Mouse (Mus musculus) forebrain, embryonic 10.5 days (tissue): Measurements from ENCODE around the gene Mrgprf. TPM values are rescaled to one million over a fixed set of nuclear protein-coding genes. Genes with fewer than 3 reads are reported as not detected.

ENCODE experiments used
- DNase-seq: peaks from one replicate; pipeline ENCODE4 v3.0.0-alpha.2; 2017; ENCODE audit warnings: low spot score; ENCODE audit errors: extremely low spot score
- H3K27ac ChIP-seq: fragments of 300-500 bp; sonication (generic); 2 replicates; pipeline ENCODE4 v1.5.1; 2016; ENCODE audit warnings: mild to moderate bottlenecking
- H3K27me3 ChIP-seq: fragments of 300-500 bp; sonication (generic); 2 replicates; pipeline ENCODE4 v1.6.1; 2016; ENCODE audit warnings: mild to moderate bottlenecking; ENCODE audit not compliant: poor library complexity, severe bottlenecking
- H3K36me3 ChIP-seq: fragments of 300-500 bp; sonication (generic); replicated peaks from 2 replicates; pipeline ENCODE4 v1.6.1; 2016; ENCODE audit warnings: mild to moderate bottlenecking, moderate library complexity
- H3K4me1 ChIP-seq: fragments of 300-500 bp; sonication (generic); 2 replicates; pipeline ENCODE4 v1.6.1; 2016
- H3K4me3 ChIP-seq: fragments of 300-500 bp; sonication (generic); 2 replicates; pipeline ENCODE4 v1.5.1; 2016; ENCODE audit warnings: mild to moderate bottlenecking, moderate library complexity
- H3K9me3 ChIP-seq: fragments of 300-500 bp; sonication (generic); 2 replicates; pipeline ENCODE4 v1.6.1; 2016; ENCODE audit warnings: mild to moderate bottlenecking, moderate library complexity
- WGBS: fragments of 180-500 bp; shearing (Covaris S2); methylation state at CpG from one replicate; pipeline ENCODE4 v1.1.7; 2016; 5-methylcytosine and 5-hydroxymethylcytosine counted together
- polyA plus RNA-seq: library from polyadenylated mRNA; unstranded; fragments of >200 nt; fragmentation: Nextera tagmentation; extraction: Ambion mirVana; gene quantifications from 2 replicates; pipeline ENCODE4 v1.2.1, GENCODE M21; 2016

Mrgprf gene
- polyA plus RNA-seq, 1 experiment from 2014 or later = 0.09 TPM

GRCm38 (mm10) chr7:145304153-145304552 is 3.5 kb downstream of the Mrgprf start:
- no peak for DNase-seq
- H3K36me3 ChIP-seq = no peaks in the 10 kb centered on the region
- H3K4me3 ChIP-seq = no peak overlapping the region
- H3K9me3 ChIP-seq = no peaks in the 10 kb centered on the region
- H3K27me3 ChIP-seq = peaks cover 7% of the 10 kb centered on the region; the same call in 1 of the 2 replicates
- H3K4me1 ChIP-seq = peaks cover 40% of the 10 kb centered on the region
- WGBS = 78% methylated on average over 2 of the region's 2 CpGs
- H3K27ac ChIP-seq = no peak overlapping the region

GRCm38 (mm10) chr7:145307636-145308035 is 7.0 kb downstream of the Mrgprf start:
- 87% methylated on average over 10 of the region's 10 CpGs for WGBS
- Histone ChIP-seq H3K4me1 (peaks cover 17% of the 10 kb centered on the region), H3K4me3 (no peak overlapping the region), H3K27ac (no peak overlapping the region), H3K36me3 (no peaks in the 10 kb centered on the region), H3K9me3 (no peaks in the 10 kb centered on the region), H3K27me3 (peaks cover 7% of the 10 kb centered on the region; the same call in 1 of the 2 replicates)
- DNase-seq = no peak

- no peaks in the 10 kb centered on the region for H3K9me3 ChIP-seq
- H3K27me3 ChIP-seq = peaks cover 7% of the 10 kb centered on the region; the same call in 1 of the 2 replicates
- peaks cover 12% of the 10 kb centered on the region for H3K4me1 ChIP-seq
- DNase-seq = no peak
- no peak overlapping the region for H3K4me3 ChIP-seq
- peak overlapping the region; percentile 48; the same call in 1 of the 2 replicates for H3K27ac ChIP-seq
- H3K36me3 ChIP-seq = no peaks in the 10 kb centered on the region
- 84% methylated on average over 30 of the region's 30 CpGs for WGBS
These were observed 7.5 kb downstream of the Mrgprf start for GRCm38 (mm10) chr7:145308061-145308675.

GRCm38 (mm10) chr7:145308866-145309265 is 8.2 kb downstream of the Mrgprf start:
- Histone ChIP-seq H3K4me1 (0 out of 2 replicates have a peak, but pooled peaks cover 10% of the 10 kb centered on the region), H3K27ac (no peak overlapping the region)

GRCm38 (mm10) chr7:145309877-145310276 is 9.2 kb downstream of the Mrgprf start:
- 77% methylated on average over 1 of the region's 1 CpGs for WGBS
- DNase-seq = no peak
- no peaks in the 10 kb centered on the region for H3K9me3 ChIP-seq
- no peak overlapping the region for H3K4me3 ChIP-seq
- peaks cover 7% of the 10 kb centered on the region; the same call in 1 of the 2 replicates for H3K27me3 ChIP-seq
- 0 out of 2 replicates have a peak, but pooled peaks cover 10% of the 10 kb centered on the region for H3K4me1 ChIP-seq
- H3K27ac ChIP-seq = no peak overlapping the region
- H3K36me3 ChIP-seq = no peaks in the 10 kb centered on the region

More at GRCm38 (mm10) chr7:145308866-145309265, 8.2 kb downstream of the Mrgprf start:
- H3K4me3 ChIP-seq = no peak overlapping the region
- peaks cover 7% of the 10 kb centered on the region; the same call in 1 of the 2 replicates for H3K27me3 ChIP-seq
- H3K36me3 ChIP-seq = no peaks in the 10 kb centered on the region
- DNase-seq = no peak
- H3K9me3 ChIP-seq = no peaks in the 10 kb centered on the region
- WGBS = 87% methylated on average over 4 of the region's 4 CpGs

- no peak for DNase-seq
- 0 out of 2 replicates have a peak, but pooled peaks cover 10% of the 10 kb centered on the region for H3K4me1 ChIP-seq
- H3K27me3 ChIP-seq = peaks cover 7% of the 10 kb centered on the region; the same call in 1 of the 2 replicates
- no peak overlapping the region for H3K27ac ChIP-seq
- H3K9me3 ChIP-seq = no peaks in the 10 kb centered on the region
- no peaks in the 10 kb centered on the region for H3K36me3 ChIP-seq
- H3K4me3 ChIP-seq = no peak overlapping the region
- WGBS = 84% methylated on average over 5 of the region's 5 CpGs
These were observed 9.9 kb downstream of the Mrgprf start for GRCm38 (mm10) chr7:145310526-145310925.

DNA sequence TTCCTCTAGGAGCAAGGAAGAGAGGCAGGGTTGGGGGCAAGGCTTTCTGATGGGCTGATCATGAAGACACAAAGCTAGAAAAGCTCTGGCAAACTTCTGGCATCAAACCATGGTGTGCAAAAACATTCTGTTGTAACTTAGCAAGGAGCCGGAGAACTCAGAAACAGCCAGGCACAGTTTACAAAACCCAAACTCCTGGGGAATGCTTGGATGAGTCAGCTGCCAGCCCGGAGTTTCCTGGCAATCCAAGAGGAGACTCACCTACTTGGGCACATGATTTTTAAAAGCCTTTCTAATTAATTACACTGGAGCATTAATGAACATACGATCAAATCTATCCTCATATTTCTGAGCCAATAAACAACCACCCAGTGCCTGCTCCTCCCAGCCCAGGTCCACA is 11.5 kb downstream of the Mrgprf start:
- 93% methylated on average over 3 of the region's 3 CpGs for WGBS
- 0 out of 2 replicates have a peak, but pooled peaks cover 10% of the 10 kb centered on the region for H3K4me1 ChIP-seq
- H3K36me3 ChIP-seq = no peaks in the 10 kb centered on the region
- H3K9me3 ChIP-seq = no peaks in the 10 kb centered on the region
- peaks cover 7% of the 10 kb centered on the region; the same call in 1 of the 2 replicates for H3K27me3 ChIP-seq
- no peak overlapping the region for H3K4me3 ChIP-seq
- H3K27ac ChIP-seq = no peak overlapping the region
- no peak for DNase-seq

DNA sequence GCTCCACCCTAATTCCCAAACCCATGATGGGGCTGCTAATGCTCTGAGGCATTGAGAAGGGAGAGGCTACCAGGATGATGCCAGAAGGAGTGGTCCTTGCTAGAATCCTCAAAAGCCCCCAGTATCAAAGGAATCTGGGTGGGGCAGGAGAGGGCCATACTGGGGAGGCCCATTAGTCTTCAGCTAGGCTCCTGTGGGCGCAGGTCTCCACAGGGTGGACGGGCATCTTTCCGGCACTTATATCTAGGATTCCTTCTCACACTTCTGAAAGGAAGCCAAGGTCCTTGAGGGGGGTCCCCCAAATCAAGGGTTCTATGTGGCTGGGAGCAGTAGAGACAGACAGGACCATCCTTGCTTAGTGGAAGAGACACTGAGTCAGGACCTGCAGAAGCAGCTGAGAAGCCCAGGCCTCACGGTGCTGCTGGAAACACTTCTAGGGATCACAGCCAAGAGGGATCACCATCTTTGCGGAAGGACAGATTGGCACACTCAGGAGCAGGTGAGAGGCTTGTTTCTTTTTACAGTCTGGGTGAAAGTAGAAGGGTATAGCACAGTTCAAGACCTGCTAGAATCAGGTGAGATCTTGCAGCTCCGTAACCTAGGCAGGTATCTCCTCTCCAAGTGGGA is 14.3 kb downstream of the Mrgprf start, which contains the start of gene Mrgprd:
TSS of gene Mrgprd (plus strand) at position 51 of the 627 bp plus-strand sequence.
- WGBS = 92% methylated on average over 6 of the region's 6 CpGs
- H3K27ac ChIP-seq = no peak within 1 kb of the TSS
- no peak within 1 kb of the TSS for H3K4me3 ChIP-seq
- H3K27me3 ChIP-seq = 0 out of 2 replicates have a peak, but pooled peaks cover 4% of the 10 kb centered on the region
- DNase-seq = no peak
- H3K4me1 ChIP-seq = 0 out of 2 replicates have a peak, but pooled peaks cover 3% of the 10 kb centered on the region
- no peaks in the 10 kb centered on the region for H3K36me3 ChIP-seq
- no peaks in the 10 kb centered on the region for H3K9me3 ChIP-seq

DNA sequence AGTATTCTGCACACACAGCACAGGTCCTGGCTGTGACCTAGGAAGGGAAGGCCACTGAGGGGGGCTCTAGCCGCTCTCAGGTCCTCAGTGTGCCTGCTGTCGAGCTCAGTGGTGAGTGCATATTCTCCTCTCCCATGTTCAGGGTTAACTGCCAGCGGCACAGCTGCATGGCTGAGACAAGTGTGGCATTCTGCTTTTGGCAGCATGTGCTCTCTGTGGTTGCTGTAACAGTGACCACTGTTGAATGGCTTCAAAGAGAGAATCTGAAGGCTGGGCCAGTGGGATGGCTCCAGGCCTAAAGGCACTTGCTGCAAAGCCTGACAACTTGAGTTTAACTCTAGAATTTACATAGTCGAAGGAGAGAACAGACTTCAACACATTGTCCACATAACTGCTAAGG is 16.9 kb downstream of the Mrgprf start:
- no peaks in the 10 kb centered on the region for H3K36me3 ChIP-seq
- 69% methylated on average over 4 of the region's 4 CpGs for WGBS
- no peak overlapping the region for H3K27ac ChIP-seq
- H3K27me3 ChIP-seq = no peaks in the 10 kb centered on the region
- H3K4me1 ChIP-seq = no peaks in the 10 kb centered on the region
- no peak for DNase-seq
- H3K9me3 ChIP-seq = no peaks in the 10 kb centered on the region
- H3K4me3 ChIP-seq = no peak overlapping the region

- no peak for DNase-seq
- H3K27me3 ChIP-seq = no peaks in the 10 kb centered on the region
- 81% methylated on average over 3 of the region's 3 CpGs for WGBS
- no peaks in the 10 kb centered on the region for H3K9me3 ChIP-seq
- H3K4me1 ChIP-seq = peaks cover 3% of the 10 kb centered on the region; the same call in 1 of the 2 replicates
- H3K4me3 ChIP-seq = no peak overlapping the region
- H3K36me3 ChIP-seq = no peaks in the 10 kb centered on the region
- H3K27ac ChIP-seq = no peak overlapping the region
These were observed 18.9 kb downstream of the Mrgprf start for GRCm38 (mm10) chr7:145319481-145319880.

DNA sequence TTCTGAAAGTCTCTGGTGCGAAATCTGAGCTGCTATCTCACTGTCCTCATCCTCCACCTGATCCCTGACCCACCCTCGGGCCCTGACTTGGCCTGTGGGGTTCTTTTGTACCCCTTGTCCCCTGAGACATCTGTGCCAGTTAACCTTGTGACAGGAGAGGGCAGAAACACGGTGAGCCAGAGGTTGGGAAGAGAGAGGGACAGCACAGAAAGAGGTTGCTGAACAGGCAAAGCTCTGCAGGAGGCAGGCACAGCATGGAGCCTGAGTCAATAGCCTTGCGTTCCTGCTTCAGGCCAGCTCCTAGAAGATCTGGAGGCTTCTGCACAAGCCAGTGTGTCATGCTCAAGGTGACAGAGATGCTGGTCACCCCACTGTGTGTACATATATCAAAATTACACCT is 23.0 kb downstream of the Mrgprf start:
- WGBS = 34% methylated on average over 4 of the region's 4 CpGs
- Histone ChIP-seq H3K9me3 (no peaks in the 10 kb centered on the region), H3K27me3 (no peaks in the 10 kb centered on the region), H3K27ac (no peak overlapping the region), H3K36me3 (no peaks in the 10 kb centered on the region), H3K4me1 (peaks cover 13% of the 10 kb centered on the region), H3K4me3 (no peak overlapping the region)
- DNase-seq = no peak

DNA sequence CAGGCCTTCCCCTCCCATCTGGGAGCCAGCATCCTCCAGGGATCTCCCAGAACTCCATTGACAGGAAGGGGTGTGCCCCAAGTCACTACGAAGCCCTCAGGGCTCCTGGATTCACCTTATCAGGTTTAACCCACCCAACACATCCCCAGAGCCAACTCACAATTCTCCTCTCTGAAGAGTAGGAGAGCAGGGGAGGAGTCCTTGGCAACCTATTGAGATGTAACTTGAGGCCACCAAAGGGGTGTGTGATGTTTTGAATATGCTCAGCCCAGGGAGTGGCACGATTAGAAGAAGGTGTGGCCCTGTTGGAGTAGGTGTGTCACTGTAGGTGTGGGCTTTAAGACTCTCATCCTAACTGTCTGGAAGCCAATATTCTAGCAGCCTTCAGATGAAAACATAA is 25.1 kb downstream of the Mrgprf start:
- Histone ChIP-seq H3K27ac (no peak overlapping the region), H3K4me1 (peaks cover 25% of the 10 kb centered on the region), H3K27me3 (no peaks in the 10 kb centered on the region), H3K36me3 (no peaks in the 10 kb centered on the region), H3K4me3 (no peak overlapping the region), H3K9me3 (no peaks in the 10 kb centered on the region)
- WGBS = 62% methylated on average over 2 of the region's 2 CpGs
- DNase-seq = no peak

GRCm38 (mm10) chr7:145329982-145330381 is 29.4 kb downstream of the Mrgprf start:
- Histone ChIP-seq H3K36me3 (no peaks in the 10 kb centered on the region), H3K27me3 (no peaks in the 10 kb centered on the region), H3K9me3 (no peaks in the 10 kb centered on the region), H3K4me1 (peaks cover 22% of the 10 kb centered on the region), H3K27ac (no peak overlapping the region), H3K4me3 (no peak overlapping the region)
- DNase-seq = no peak
- WGBS = 71% methylated on average over 2 of the region's 2 CpGs
